Mouse (Mus musculus) olfactory bulb, adult 2 months (tissue): ENCODE data around the gene Sh2d1b1.

Experiments used
- CTCF ChIP-seq: fragments of 200-500 bp; IDR thresholded peaks from 2 replicates; pipeline ENCODE4 v1.5.1; 2012; ENCODE audit warnings: low read depth, mild to moderate bottlenecking, low read length, moderate library complexity; ENCODE audit not compliant: insufficient read depth
- POLR2A ChIP-seq: fragments of 200-500 bp; IDR thresholded peaks from 2 replicates; pipeline ENCODE4 v1.6.1; 2012; ENCODE audit warnings: mild to moderate bottlenecking, low read depth, low read length, moderate library complexity; ENCODE audit not compliant: insufficient read depth

- TF ChIP-seq CTCF (no peak), POLR2A (no peak)
These were observed 54.8 kb downstream of the Sh2d1b1 start for GRCm38 (mm10) chr1:170331926-170332325.
